ENCODE assay signal across 8 mouse cellular contexts in the genomic region with DNA sequence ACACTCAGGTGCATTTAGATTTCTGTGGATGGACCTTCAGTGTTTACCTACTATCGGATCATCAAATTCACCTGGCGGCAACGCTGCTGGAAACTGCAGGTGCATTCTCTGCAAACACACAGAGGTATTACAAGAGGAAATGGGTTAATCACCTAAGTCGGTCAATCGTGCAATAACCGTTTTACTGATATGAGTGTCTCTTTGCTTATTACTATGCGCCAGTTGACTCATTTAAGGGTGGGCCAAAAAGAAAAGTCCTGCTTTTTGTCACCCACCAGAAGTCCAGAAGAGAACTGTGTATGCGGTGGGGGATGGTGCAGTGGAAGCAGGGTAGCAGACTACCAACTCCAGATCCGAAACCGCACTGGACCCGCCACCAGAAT. TPM values are rescaled to one million over a fixed set of nuclear protein-coding genes. Genes with fewer than 3 reads are reported as not detected.
DNase-seq lines count a peak whose midpoint lies in the region; ATAC-seq lines count a peak whose summit lies in the region.

No protein-coding gene starts in this region.

- ATAC-seq in neural tube, embryonic 11.5 days (ENCODE audit: insufficient read depth, low FRiP score, low TSS enrichment), result no peak; the same call in none of the 2 replicates
- ATAC-seq in hindbrain, embryonic 15.5 days (ENCODE audit: low FRiP score, low read depth), result no peak
- ATAC-seq in midbrain, embryonic 15.5 days (replicated peaks), result no peak

- peak; percentile 23 to 27 for DNase-seq in frontal cortex, postnatal 10 days (ENCODE audit: low spot score in 2 of 2)
- no peak for DNase-seq in frontal cortex, postnatal 14 days (ENCODE audit: low spot score in 2 of 2)
- DNase-seq in neural tube, embryonic 11.5 days (ENCODE audit: low spot score), result no peak
- DNase-seq in neural tube, embryonic 10.5 days (ENCODE audit: extremely low spot score, low spot score), result no peak
- no peak for DNase-seq in cerebellum, postnatal 4 days (ENCODE audit: low spot score in 2 of 2)
- DNase-seq in cerebellum, adult 11-12 months, result no peak

- H3K27me3 ChIP-seq in neural tube, embryonic 11.5 days (ENCODE audit: control insufficient read depth, insufficient read depth, low read length), result no peaks in the 10 kb centered on the region
- H3K27me3 ChIP-seq in hindbrain, embryonic 15.5 days, result no peaks in the 10 kb centered on the region
- no peaks in the 10 kb centered on the region for H3K27me3 ChIP-seq in midbrain, embryonic 15.5 days (replicated peaks)

- H3K4me2 ChIP-seq in neural tube, embryonic 11.5 days (ENCODE audit: low read depth), result peak overlapping the region; percentile 71
- peak overlapping the region; percentile 60 for H3K4me2 ChIP-seq in hindbrain, embryonic 15.5 days
- H3K4me2 ChIP-seq in midbrain, embryonic 15.5 days, result peak overlapping the region; percentile 55

- H3K4me3 ChIP-seq in neural tube, embryonic 11.5 days (ENCODE audit: low read depth, low read length), result peak overlapping the region; percentile 97
- H3K4me3 ChIP-seq in hindbrain, embryonic 15.5 days, result peak overlapping the region; percentile 72
- peak overlapping the region; percentile 70 for H3K4me3 ChIP-seq in midbrain, embryonic 15.5 days

- H3K27ac ChIP-seq in neural tube, embryonic 11.5 days (ENCODE audit: low read depth, low read length), result no peak overlapping the region
- peak overlapping the region; percentile 85 for H3K27ac ChIP-seq in hindbrain, embryonic 15.5 days (replicated peaks)
- peak overlapping the region; percentile 80 for H3K27ac ChIP-seq in midbrain, embryonic 15.5 days

- H3K4me1 ChIP-seq in neural tube, embryonic 11.5 days (ENCODE audit: control insufficient read depth, insufficient read depth, low read length), result peaks cover 12% of the 10 kb centered on the region
- peaks cover 33% of the 10 kb centered on the region for H3K4me1 ChIP-seq in hindbrain, embryonic 15.5 days (replicated peaks)
- peaks cover 34% of the 10 kb centered on the region for H3K4me1 ChIP-seq in midbrain, embryonic 15.5 days

- H3K36me3 ChIP-seq in neural tube, embryonic 11.5 days (ENCODE audit: control insufficient read depth, insufficient read depth, low read length), result no peaks in the 10 kb centered on the region
- H3K36me3 ChIP-seq in hindbrain, embryonic 15.5 days, result no peaks in the 10 kb centered on the region
- H3K36me3 ChIP-seq in midbrain, embryonic 15.5 days (replicated peaks), result no peaks in the 10 kb centered on the region

- no peaks in the 10 kb centered on the region for H3K9me3 ChIP-seq in neural tube, embryonic 11.5 days (ENCODE audit: control insufficient read depth, low read length)
- H3K9me3 ChIP-seq in hindbrain, embryonic 15.5 days, result no peaks in the 10 kb centered on the region
- no peaks in the 10 kb centered on the region for H3K9me3 ChIP-seq in midbrain, embryonic 15.5 days

- H3K9ac ChIP-seq in neural tube, embryonic 11.5 days (ENCODE audit: low read length), result peak overlapping the region; percentile 75
- H3K9ac ChIP-seq in hindbrain, embryonic 15.5 days, result peak overlapping the region; percentile 61
- peak overlapping the region; percentile 57 for H3K9ac ChIP-seq in midbrain, embryonic 15.5 days

- WGBS in neural tube, embryonic 11.5 days, result 8% methylated on average over 11 of the region's 11 CpGs
- WGBS in hindbrain, embryonic 15.5 days, result 6% methylated on average over 11 of the region's 11 CpGs
- WGBS in midbrain, embryonic 15.5 days, result 5% methylated on average over 11 of the region's 11 CpGs

RNA-seq across cellular contexts. Expression of gene Asxl1, which starts 0.6 kb away (rescaled TPM):
- polyA plus RNA-seq in neural tube, embryonic 11.5 days (2014; fragmentation: Nextera tagmentation; extraction: Ambion mirVana), result 20.7 and 24.6 TPM in 2 replicates
- 13.8 and 14.1 TPM in 2 replicates for polyA plus RNA-seq in hindbrain, embryonic 15.5 days (2015; fragmentation: Nextera tagmentation; extraction: Ambion mirVana)
- 13.7 and 14.9 TPM in 2 replicates for polyA plus RNA-seq in midbrain, embryonic 15.5 days (2015; fragmentation: Nextera tagmentation; extraction: Ambion mirVana)

RNA-seq across cellular contexts. Expression of gene Kif3b, which starts 53.8 kb away (rescaled TPM):
- 7.7 and 8.6 TPM in 2 replicates for polyA plus RNA-seq in neural tube, embryonic 11.5 days (2014; fragmentation: Nextera tagmentation; extraction: Ambion mirVana)
- polyA plus RNA-seq in hindbrain, embryonic 15.5 days (2015; fragmentation: Nextera tagmentation; extraction: Ambion mirVana), result 22.8 and 23.1 TPM in 2 replicates
- polyA plus RNA-seq in midbrain, embryonic 15.5 days (2015; fragmentation: Nextera tagmentation; extraction: Ambion mirVana), result 24.6 and 24.7 TPM in 2 replicates

Comparison
In these comparisons a context has a peak if more than half of its experiments do, and no peak if none do; other contexts are left out.
1. DNase-seq: peak in frontal cortex, postnatal 10 days (2 of 2); none in frontal cortex, postnatal 14 days (0 of 2), neural tube, embryonic 11.5 days (single experiment), neural tube, embryonic 10.5 days (single experiment), cerebellum, postnatal 4 days (0 of 2) and cerebellum, adult 11-12 months (single experiment).
2. Peak in every context shown above with its lines, with median percentiles within 50 percentile points of each other: H3K4me2 ChIP-seq, H3K4me3 ChIP-seq and H3K9ac ChIP-seq.